Comparison of ENCODE assay signal across 13 mouse cellular contexts in the genomic region with DNA sequence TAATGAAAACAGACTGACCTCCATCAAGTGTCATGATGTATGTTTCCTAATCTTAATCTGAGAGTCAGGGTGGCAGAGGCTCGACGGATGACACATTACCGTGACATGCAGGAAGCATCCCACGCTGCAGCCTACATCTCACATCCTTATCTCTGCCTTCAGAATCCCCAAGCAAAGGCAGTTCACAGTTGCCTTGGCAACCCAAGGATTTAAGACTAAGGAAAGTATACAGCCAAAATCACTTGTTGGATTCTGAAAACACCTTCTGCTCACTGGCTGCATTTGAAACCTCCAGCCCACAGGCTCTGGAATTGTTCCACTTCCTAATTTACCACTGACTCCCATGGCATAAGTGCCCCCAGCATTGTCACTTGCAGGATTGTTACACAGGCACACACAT. TPM values are rescaled to one million over a fixed set of nuclear protein-coding genes. Genes with fewer than 3 reads are reported as not detected.
A peak's percentile ranks its signal among the peaks of the same experiment; 100 is the strongest.
DNase-seq lines count a peak whose midpoint lies in the region; ATAC-seq and TF ChIP-seq lines count a peak whose summit lies in the region.
"Had no signal": no experiment of that assay in that cellular context is flagged by ENCODE, and none has a peak within 500 bp of the region (broad histone marks: within the 10 kb centered on the region; RNA-seq: fewer than 3 reads in every experiment).

No protein-coding gene starts in this region.

- WGBS in hindbrain, postnatal 0 days, result 66% methylated on average over 4 of the region's 4 CpGs
- WGBS in hindbrain, embryonic 14.5 days, result 86% methylated on average over 4 of the region's 4 CpGs
- WGBS in liver, embryonic 11.5 days, result 32% methylated on average over 4 of the region's 4 CpGs
- WGBS in kidney, embryonic 16.5 days, result 72% methylated on average over 4 of the region's 4 CpGs

- no peak overlapping the region for H3K4me3 ChIP-seq in hindbrain, postnatal 0 days (ENCODE audit: low read length)
- H3K4me3 ChIP-seq in hindbrain, embryonic 14.5 days (replicated peaks; ENCODE audit: low read length), result no peak overlapping the region
- H3K4me3 ChIP-seq in liver, embryonic 11.5 days (ENCODE audit: low read depth, low read length), result no peak overlapping the region
- H3K4me3 ChIP-seq in kidney, embryonic 16.5 days (ENCODE audit: low read length), result no peak overlapping the region
- H3K4me3 ChIP-seq: embryonic facial prominence, embryonic 15.5 days; hindbrain, embryonic 13.5 days had no signal

- H3K9ac ChIP-seq in hindbrain, postnatal 0 days (replicated peaks; ENCODE audit: low read length), result no peak overlapping the region
- no peak overlapping the region for H3K9ac ChIP-seq in hindbrain, embryonic 14.5 days
- H3K9ac ChIP-seq in liver, embryonic 11.5 days (ENCODE audit: low read depth, low read length), result peak overlapping the region; percentile 32
- no peak overlapping the region for H3K9ac ChIP-seq in kidney, embryonic 16.5 days (replicated peaks; ENCODE audit: low read length)
- H3K9ac ChIP-seq: embryonic facial prominence, embryonic 15.5 days; hindbrain, embryonic 13.5 days had no signal

- no peak overlapping the region for H3K27ac ChIP-seq in hindbrain, postnatal 0 days
- no peak overlapping the region for H3K27ac ChIP-seq in hindbrain, embryonic 14.5 days
- peak overlapping the region; percentile 70 for H3K27ac ChIP-seq in liver, embryonic 11.5 days (ENCODE audit: low read depth, low read length)
- no peak overlapping the region for H3K27ac ChIP-seq in kidney, embryonic 16.5 days (ENCODE audit: low read length)
- H3K27ac ChIP-seq: embryonic facial prominence, embryonic 15.5 days; hindbrain, embryonic 13.5 days had no signal

- H3K27me3 ChIP-seq in hindbrain, postnatal 0 days (ENCODE audit: insufficient read depth, low read length), result no peaks in the 10 kb centered on the region
- H3K27me3 ChIP-seq in hindbrain, embryonic 14.5 days (ENCODE audit: control insufficient read depth, insufficient read depth, low read length), result no peaks in the 10 kb centered on the region
- no peaks in the 10 kb centered on the region for H3K27me3 ChIP-seq in liver, embryonic 11.5 days (replicated peaks; ENCODE audit: control insufficient read depth, insufficient read depth, low read length)
- H3K27me3 ChIP-seq in kidney, embryonic 16.5 days (ENCODE audit: insufficient read depth, low read length), result no peaks in the 10 kb centered on the region
- H3K27me3 ChIP-seq: embryonic facial prominence, embryonic 15.5 days; hindbrain, embryonic 13.5 days had no signal

- peaks cover 6% of the 10 kb centered on the region; the same call in 1 of the 2 replicates for H3K36me3 ChIP-seq in hindbrain, postnatal 0 days (ENCODE audit: insufficient read depth, low read length)
- H3K36me3 ChIP-seq in hindbrain, embryonic 14.5 days (replicated peaks; ENCODE audit: control insufficient read depth, insufficient read depth), result peaks cover 18% of the 10 kb centered on the region
- H3K36me3 ChIP-seq in liver, embryonic 11.5 days (ENCODE audit: control insufficient read depth, insufficient read depth, low read length), result peaks cover 10% of the 10 kb centered on the region
- peaks cover 22% of the 10 kb centered on the region for H3K36me3 ChIP-seq in kidney, embryonic 16.5 days (ENCODE audit: insufficient read depth, low read length)
- H3K36me3 ChIP-seq: embryonic facial prominence, embryonic 15.5 days had no signal

- ATAC-seq in hindbrain, postnatal 0 days, result no peak
- no peak for ATAC-seq in hindbrain, embryonic 14.5 days (ENCODE audit: low FRiP score)
- ATAC-seq in liver, embryonic 11.5 days (replicated peaks; ENCODE audit: low FRiP score), result no peak
- no peak for ATAC-seq in kidney, embryonic 16.5 days (ENCODE audit: low FRiP score, low TSS enrichment)

- 0 out of 2 replicates have a peak, but pooled peaks cover 2% of the 10 kb centered on the region for H3K4me1 ChIP-seq in hindbrain, postnatal 0 days (ENCODE audit: insufficient read depth, low read length)
- no peaks in the 10 kb centered on the region for H3K4me1 ChIP-seq in hindbrain, embryonic 14.5 days (replicated peaks; ENCODE audit: control insufficient read depth, insufficient read depth, low read length)
- peaks cover 45% of the 10 kb centered on the region for H3K4me1 ChIP-seq in liver, embryonic 11.5 days (replicated peaks; ENCODE audit: control insufficient read depth, insufficient read depth, low read length)
- H3K4me1 ChIP-seq in kidney, embryonic 16.5 days (ENCODE audit: insufficient read depth, low read length), result no peaks in the 10 kb centered on the region
- H3K4me1 ChIP-seq: embryonic facial prominence, embryonic 15.5 days had no signal

- DNase-seq in hindbrain, postnatal 0 days (ENCODE audit: low spot score), result peak; percentile 7
- no peak for DNase-seq in hindbrain, embryonic 14.5 days (ENCODE audit: low spot score)
- peak; percentile 15 to 25 for DNase-seq in frontal cortex, postnatal 25 days (ENCODE audit: low spot score in 2 of 2)
- DNase-seq in liver, embryonic 11.5 days (ENCODE audit: low spot score), result no peak
- DNase-seq in right cerebral cortex, postnatal 4 days, result peak; percentile 23
- DNase-seq in Muller cell, postnatal 12 days (ENCODE audit: inconsistent ontology term), result no peak
- DNase-seq in testis, postnatal 14 days (ENCODE audit: low spot score), result no peak
- DNase-seq: cerebellum, adult 9-11 months; gastrocnemius, postnatal 25 days; lung, postnatal 10 days had no signal

- no peak for TF ChIP-seq CTCF in hindbrain, postnatal 0 days (IDR thresholded peaks at IDR 0.05; ENCODE audit: low read depth)

- H3K4me2 ChIP-seq in hindbrain, postnatal 0 days (ENCODE audit: low read depth, low read length), result no peak overlapping the region
- no peak overlapping the region for H3K4me2 ChIP-seq in hindbrain, embryonic 14.5 days (replicated peaks)
- H3K4me2 ChIP-seq in liver, embryonic 11.5 days, result peak overlapping the region; percentile 56
- H3K4me2 ChIP-seq in kidney, embryonic 16.5 days (replicated peaks; ENCODE audit: low read depth, low read length), result no peak overlapping the region
- H3K4me2 ChIP-seq: embryonic facial prominence, embryonic 15.5 days; hindbrain, embryonic 13.5 days had no signal

- no peaks in the 10 kb centered on the region for H3K9me3 ChIP-seq in hindbrain, postnatal 0 days (ENCODE audit: low read length)
- H3K9me3 ChIP-seq in hindbrain, embryonic 14.5 days (ENCODE audit: control insufficient read depth, low read length), result no peaks in the 10 kb centered on the region
- no peaks in the 10 kb centered on the region for H3K9me3 ChIP-seq in liver, embryonic 11.5 days (ENCODE audit: control insufficient read depth, low read length)
- no peaks in the 10 kb centered on the region for H3K9me3 ChIP-seq in kidney, embryonic 16.5 days (ENCODE audit: low read length)
- H3K9me3 ChIP-seq: embryonic facial prominence, embryonic 15.5 days; hindbrain, embryonic 13.5 days had no signal

RNA-seq across cellular contexts. Expression of a gene that starts 38.8 kb away (rescaled TPM):
- 29.0 and 33.0 TPM in 2 replicates for total RNA-seq in hindbrain, postnatal 0 days (2014; rRNA removed)
- 17.0 and 19.2 TPM in 2 replicates for polyA plus RNA-seq in hindbrain, postnatal 0 days (2015; fragmentation: Nextera tagmentation; extraction: Ambion mirVana)
- polyA plus RNA-seq in hindbrain, embryonic 14.5 days (2014; fragmentation: Nextera tagmentation; extraction: Ambion mirVana), result 19.2 and 20.2 TPM in 2 replicates
- 25.2 and 26.9 TPM in 2 replicates for polyA plus RNA-seq in liver, embryonic 11.5 days (2014; fragmentation: Nextera tagmentation; extraction: Ambion mirVana)
- polyA plus RNA-seq in kidney, embryonic 16.5 days (2015; fragmentation: Nextera tagmentation; extraction: Ambion mirVana), result 26.2 and 30.5 TPM in 2 replicates

RNA-seq across cellular contexts. Expression of a gene that starts 40.5 kb away (rescaled TPM):
- total RNA-seq in hindbrain, postnatal 0 days (2014; rRNA removed), result 49.0 and 62.1 TPM in 2 replicates
- polyA plus RNA-seq in hindbrain, postnatal 0 days (2015; fragmentation: Nextera tagmentation; extraction: Ambion mirVana), result 24.1 and 26.2 TPM in 2 replicates
- polyA plus RNA-seq in hindbrain, embryonic 14.5 days (2014; fragmentation: Nextera tagmentation; extraction: Ambion mirVana), result 39.7 and 47.4 TPM in 2 replicates
- polyA plus RNA-seq in liver, embryonic 11.5 days (2014; fragmentation: Nextera tagmentation; extraction: Ambion mirVana), result 17.0 and 20.2 TPM in 2 replicates
- polyA plus RNA-seq in kidney, embryonic 16.5 days (2015; fragmentation: Nextera tagmentation; extraction: Ambion mirVana), result 28.3 and 32.6 TPM in 2 replicates

RNA-seq across cellular contexts. Expression of a gene that starts 55.2 kb away (rescaled TPM):
- total RNA-seq in hindbrain, postnatal 0 days (2014; rRNA removed), result 13.0 and 14.7 TPM in 2 replicates
- 70.7 TPM in 2 replicates for polyA plus RNA-seq in hindbrain, postnatal 0 days (2015; fragmentation: Nextera tagmentation; extraction: Ambion mirVana)
- polyA plus RNA-seq in hindbrain, embryonic 14.5 days (2014; fragmentation: Nextera tagmentation; extraction: Ambion mirVana), result 62.3 and 63.3 TPM in 2 replicates
- polyA plus RNA-seq in liver, embryonic 11.5 days (2014; fragmentation: Nextera tagmentation; extraction: Ambion mirVana), result 48.7 and 48.9 TPM in 2 replicates
- 72.5 and 73.5 TPM in 2 replicates for polyA plus RNA-seq in kidney, embryonic 16.5 days (2015; fragmentation: Nextera tagmentation; extraction: Ambion mirVana)

RNA-seq across cellular contexts. Expression of a gene that starts 55.7 kb away (rescaled TPM):
- total RNA-seq in hindbrain, postnatal 0 days (2014; rRNA removed), result 66.3 and 85.3 TPM in 2 replicates
- polyA plus RNA-seq in hindbrain, postnatal 0 days (2015; fragmentation: Nextera tagmentation; extraction: Ambion mirVana), result 37.5 and 40.6 TPM in 2 replicates
- polyA plus RNA-seq in hindbrain, embryonic 14.5 days (2014; fragmentation: Nextera tagmentation; extraction: Ambion mirVana), result 66.7 and 67.6 TPM in 2 replicates
- polyA plus RNA-seq in liver, embryonic 11.5 days (2014; fragmentation: Nextera tagmentation; extraction: Ambion mirVana), result 29.5 and 35.1 TPM in 2 replicates
- polyA plus RNA-seq in kidney, embryonic 16.5 days (2015; fragmentation: Nextera tagmentation; extraction: Ambion mirVana), result 48.8 and 50.5 TPM in 2 replicates

Comparison
In these comparisons a context has a peak if more than half of its experiments do, and no peak if none do; other contexts are left out.
1. DNase-seq: peak in hindbrain, postnatal 0 days (single experiment), frontal cortex, postnatal 25 days (2 of 2) and right cerebral cortex, postnatal 4 days (single experiment); none in hindbrain, embryonic 14.5 days (single experiment), liver, embryonic 11.5 days (single experiment), Muller cell, postnatal 12 days (single experiment) and testis, postnatal 14 days (single experiment).